Mouse (Mus musculus) heart, embryonic 12.5 days (tissue): ENCODE measurements around the gene Camsap2. TPM values are rescaled to one million over a fixed set of nuclear protein-coding genes. Genes with fewer than 3 reads are reported as not detected.
A peak's percentile ranks its signal among the peaks of the same experiment; 100 is the strongest.

Experiments used
- ATAC-seq: fragments of 200-750 bp; cut with Nextera tagmentation; 2 replicates; pipeline ENCODE4 v1.8.0; 2017; ENCODE audit warnings: moderate TSS enrichment, moderate library complexity; ENCODE audit not compliant: insufficient number of reproducible peaks, low FRiP score
- H3K27ac ChIP-seq: fragments of 300-500 bp; sonication (generic); 2 replicates; pipeline ENCODE4 v1.5.1; 2016; ENCODE audit warnings: mild to moderate bottlenecking, moderate library complexity; ENCODE audit not compliant: poor library complexity, severe bottlenecking
- H3K27me3 ChIP-seq: fragments of 300-500 bp; sonication (generic); replicated peaks from 2 replicates; pipeline ENCODE4 v1.6.1; 2016; ENCODE audit warnings: mild to moderate bottlenecking, moderate library complexity
- H3K36me3 ChIP-seq: fragments of 300-500 bp; sonication (generic); 2 replicates; pipeline ENCODE4 v1.6.1; 2016; ENCODE audit warnings: mild to moderate bottlenecking, moderate library complexity
- H3K4me1 ChIP-seq: fragments of 300-500 bp; sonication (generic); replicated peaks from 2 replicates; pipeline ENCODE4 v1.6.1; 2016; ENCODE audit warnings: mild to moderate bottlenecking
- H3K4me2 ChIP-seq: fragments of 300-500 bp; sonication (generic); 2 replicates; pipeline ENCODE4 v1.6.1; 2016; ENCODE audit warnings: mild to moderate bottlenecking, moderate library complexity
- H3K4me3 ChIP-seq: fragments of 300-500 bp; sonication (generic); 2 replicates; pipeline ENCODE4 v1.5.1; 2016; ENCODE audit warnings: mild to moderate bottlenecking
- H3K9ac ChIP-seq: fragments of 300-500 bp; sonication (generic); 2 replicates; pipeline ENCODE4 v1.6.1; 2016; ENCODE audit warnings: mild to moderate bottlenecking, moderate library complexity
- H3K9me3 ChIP-seq: fragments of 300-500 bp; sonication (generic); replicated peaks from 2 replicates; pipeline ENCODE4 v1.6.1; 2016; ENCODE audit warnings: mild to moderate bottlenecking, moderate library complexity
- WGBS: fragments of 180-500 bp; shearing (Covaris S2); methylation state at CpG from one replicate; pipeline ENCODE4 v1.1.7; 2016; 5-methylcytosine and 5-hydroxymethylcytosine counted together
- polyA plus RNA-seq: library from polyadenylated mRNA; unstranded; fragments of >200 nt; fragmentation: Nextera tagmentation; extraction: Ambion mirVana; gene quantifications from 2 replicates; pipeline ENCODE4 v1.2.1, GENCODE M21; 2016

Gene Camsap2
- polyA plus RNA-seq, 1 experiment from 2014 or later = 11.9 TPM

GRCm38 (mm10) chr1:136363035-136363434, 17.1 kb upstream of the Camsap2 start:
- H3K36me3 ChIP-seq = no peaks in the 10 kb centered on the region
- no peaks in the 10 kb centered on the region for H3K9me3 ChIP-seq
- H3K9ac ChIP-seq = no peak overlapping the region
- H3K27ac ChIP-seq = no peak overlapping the region
- H3K27me3 ChIP-seq = 0 out of 2 replicates have a peak, but pooled peaks cover 3% of the 10 kb centered on the region
- no peak overlapping the region for H3K4me3 ChIP-seq
- WGBS = 62% methylated on average over 6 of the region's 6 CpGs
- peaks cover 11% of the 10 kb centered on the region; the same call in 1 of the 2 replicates for H3K4me1 ChIP-seq
- H3K4me2 ChIP-seq = no peak overlapping the region
- ATAC-seq = no peak

DNA sequence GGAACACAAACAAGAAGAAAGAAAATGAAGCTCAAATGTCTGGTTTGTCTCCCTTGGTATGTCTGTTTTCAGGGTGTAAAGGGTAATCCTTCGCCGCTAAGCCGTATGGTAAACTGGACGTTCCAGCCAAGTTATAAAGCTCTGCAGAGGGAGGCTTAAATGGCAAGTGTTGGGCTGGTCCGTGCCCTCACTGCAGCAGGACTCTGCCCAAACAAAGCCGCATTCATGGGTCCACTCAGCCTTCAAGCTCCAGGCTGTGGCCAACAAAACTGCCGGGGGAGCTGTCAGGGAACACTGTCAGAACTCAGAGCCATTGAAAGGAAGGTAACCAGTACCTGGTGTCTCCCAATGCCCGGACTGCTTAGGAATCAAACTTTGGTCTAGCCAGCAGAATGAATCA, 16.7 kb upstream of the Camsap2 start:
- H3K4me1 ChIP-seq = peaks cover 11% of the 10 kb centered on the region; the same call in 1 of the 2 replicates
- H3K9me3 ChIP-seq = no peaks in the 10 kb centered on the region
- H3K36me3 ChIP-seq = no peaks in the 10 kb centered on the region
- H3K9ac ChIP-seq = no peak overlapping the region
- no peak overlapping the region for H3K4me3 ChIP-seq
- 64% methylated on average over 8 of the region's 8 CpGs for WGBS
- ATAC-seq = no peak
- H3K27me3 ChIP-seq = 0 out of 2 replicates have a peak, but pooled peaks cover 3% of the 10 kb centered on the region
- no peak overlapping the region for H3K27ac ChIP-seq
- H3K4me2 ChIP-seq = no peak overlapping the region

GRCm38 (mm10) chr1:136361373-136361772, 15.5 kb upstream of the Camsap2 start:
- H3K9me3 ChIP-seq = no peaks in the 10 kb centered on the region
- H3K4me2 ChIP-seq = no peak overlapping the region
- H3K36me3 ChIP-seq = no peaks in the 10 kb centered on the region
- H3K9ac ChIP-seq = no peak overlapping the region
- H3K4me1 ChIP-seq = peaks cover 11% of the 10 kb centered on the region; the same call in 1 of the 2 replicates
- 0 out of 2 replicates have a peak, but pooled peaks cover 3% of the 10 kb centered on the region for H3K27me3 ChIP-seq
- H3K4me3 ChIP-seq = no peak overlapping the region
- no peak overlapping the region for H3K27ac ChIP-seq
- no peak for ATAC-seq
- WGBS = 77% methylated on average over 2 of the region's 2 CpGs

DNA sequence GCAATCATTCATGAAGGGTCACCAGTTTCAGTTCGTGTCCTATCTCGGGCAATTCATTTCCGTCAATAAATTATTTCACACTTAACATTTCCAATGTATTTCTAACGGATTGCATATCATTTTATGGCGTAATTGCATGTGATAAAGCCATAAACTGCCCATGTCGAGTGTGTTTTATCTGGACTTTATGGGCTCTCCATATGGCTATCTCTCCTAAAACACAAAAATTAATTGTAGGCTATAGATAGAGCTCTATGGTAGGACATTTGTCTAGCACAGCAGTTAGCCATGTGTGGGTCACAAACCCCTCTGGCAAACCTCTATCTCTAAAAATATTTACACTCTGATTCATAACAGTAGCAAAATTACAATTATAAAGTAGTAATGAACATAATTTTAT, 15.0 kb upstream of the Camsap2 start:
- 65% methylated on average over 6 of the region's 6 CpGs for WGBS

DNA sequence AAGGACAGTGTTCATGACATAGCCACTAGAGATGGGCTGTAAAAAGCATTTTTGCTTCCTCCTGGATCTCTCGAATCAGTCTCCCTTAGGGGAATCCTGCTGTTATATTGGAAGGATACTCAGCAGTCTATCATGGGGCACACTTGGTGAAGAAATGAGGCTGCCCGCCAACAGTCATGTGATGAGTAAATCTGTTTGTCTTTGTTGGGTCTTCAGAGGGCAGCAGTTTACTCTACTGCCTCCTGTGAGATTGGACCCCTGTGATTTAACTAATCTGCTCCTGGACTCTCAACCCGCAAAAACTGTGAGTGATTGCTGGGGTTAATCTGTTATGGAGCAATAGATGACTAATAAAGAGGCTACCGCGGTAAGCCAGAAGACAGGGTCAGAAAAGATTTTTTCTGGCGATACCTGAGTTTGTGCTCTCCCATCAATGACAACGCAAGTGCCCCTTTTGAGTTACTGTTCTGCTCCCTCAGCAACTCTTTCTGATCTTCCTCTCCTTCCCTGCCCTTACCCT, 13.0 kb upstream of the Camsap2 start:
- Histone ChIP-seq H3K27me3 (0 out of 2 replicates have a peak, but pooled peaks cover 3% of the 10 kb centered on the region), H3K9me3 (no peaks in the 10 kb centered on the region), H3K9ac (no peak overlapping the region), H3K4me3 (no peak overlapping the region), H3K4me1 (peaks cover 7% of the 10 kb centered on the region; the same call in 1 of the 2 replicates), H3K27ac (no peak overlapping the region), H3K36me3 (no peaks in the 10 kb centered on the region), H3K4me2 (no peak overlapping the region)
- WGBS = 74% methylated on average over 7 of the region's 7 CpGs
- ATAC-seq = no peak

More for the DNA sequence above, 15.0 kb upstream of the Camsap2 start:
- Histone ChIP-seq H3K27ac (no peak overlapping the region), H3K9ac (no peak overlapping the region), H3K36me3 (no peaks in the 10 kb centered on the region), H3K9me3 (no peaks in the 10 kb centered on the region), H3K4me1 (peaks cover 10% of the 10 kb centered on the region; the same call in 1 of the 2 replicates), H3K27me3 (0 out of 2 replicates have a peak, but pooled peaks cover 3% of the 10 kb centered on the region), H3K4me3 (no peak overlapping the region), H3K4me2 (no peak overlapping the region)
- no peak for ATAC-seq

DNA sequence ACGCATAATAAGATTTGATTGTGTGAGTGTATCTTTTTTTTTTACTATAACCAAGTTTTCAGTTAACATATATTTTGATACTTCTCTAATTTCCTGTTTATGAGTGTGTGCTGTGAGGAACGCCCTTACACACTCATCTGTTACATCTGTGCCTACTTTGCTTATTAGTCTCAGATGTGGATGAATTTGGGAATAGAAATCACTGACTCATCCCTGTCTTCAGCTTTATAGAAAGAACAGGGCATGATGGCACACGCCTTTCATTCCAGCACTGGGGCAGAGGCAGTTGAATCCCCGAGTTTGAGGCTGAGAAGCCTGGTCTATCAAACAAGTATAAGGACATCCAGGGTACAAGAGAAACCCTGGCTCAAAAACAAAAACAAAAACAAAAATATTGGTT, 9.7 kb upstream of the Camsap2 start:
- no peak overlapping the region for H3K9ac ChIP-seq
- H3K4me2 ChIP-seq = no peak overlapping the region
- H3K36me3 ChIP-seq = no peaks in the 10 kb centered on the region
- no peak overlapping the region for H3K27ac ChIP-seq
- no peak for ATAC-seq
- WGBS = 70% methylated on average over 4 of the region's 4 CpGs
- H3K4me3 ChIP-seq = no peak overlapping the region
- no peaks in the 10 kb centered on the region for H3K9me3 ChIP-seq
- no peaks in the 10 kb centered on the region for H3K27me3 ChIP-seq
- 0 out of 2 replicates have a peak, but pooled peaks cover 2% of the 10 kb centered on the region for H3K4me1 ChIP-seq

- Histone ChIP-seq H3K27me3 (no peaks in the 10 kb centered on the region), H3K36me3 (no peaks in the 10 kb centered on the region), H3K4me1 (peaks cover 11% of the 10 kb centered on the region; the same call in 1 of the 2 replicates), H3K4me3 (no peak overlapping the region), H3K9me3 (no peaks in the 10 kb centered on the region), H3K4me2 (no peak overlapping the region), H3K9ac (no peak overlapping the region), H3K27ac (no peak overlapping the region)
- no peak for ATAC-seq
- WGBS = 59% methylated on average over 3 of the region's 3 CpGs
Measured at GRCm38 (mm10) chr1:136350699-136351200, 4.8 kb upstream of the Camsap2 start.

GRCm38 (mm10) chr1:136348137-136348536, 2.2 kb upstream of the Camsap2 start:
- Histone ChIP-seq H3K36me3 (no peaks in the 10 kb centered on the region), H3K27me3 (no peaks in the 10 kb centered on the region), H3K9ac (no peak overlapping the region), H3K9me3 (no peaks in the 10 kb centered on the region), H3K4me2 (no peak overlapping the region), H3K4me1 (peaks cover 22% of the 10 kb centered on the region), H3K27ac (no peak overlapping the region), H3K4me3 (no peak overlapping the region)
- no peak for ATAC-seq
- WGBS = 80% methylated on average over 5 of the region's 5 CpGs

GRCm38 (mm10) chr1:136347140-136347539, 1.2 kb upstream of the Camsap2 start:
- Histone ChIP-seq H3K36me3 (no peaks in the 10 kb centered on the region), H3K27ac (no peak overlapping the region), H3K9me3 (no peaks in the 10 kb centered on the region), H3K4me2 (no peak overlapping the region), H3K27me3 (no peaks in the 10 kb centered on the region), H3K9ac (no peak overlapping the region), H3K4me1 (peaks cover 24% of the 10 kb centered on the region), H3K4me3 (no peak overlapping the region)
- 53% methylated on average over 4 of the region's 4 CpGs for WGBS
- no peak for ATAC-seq

DNA sequence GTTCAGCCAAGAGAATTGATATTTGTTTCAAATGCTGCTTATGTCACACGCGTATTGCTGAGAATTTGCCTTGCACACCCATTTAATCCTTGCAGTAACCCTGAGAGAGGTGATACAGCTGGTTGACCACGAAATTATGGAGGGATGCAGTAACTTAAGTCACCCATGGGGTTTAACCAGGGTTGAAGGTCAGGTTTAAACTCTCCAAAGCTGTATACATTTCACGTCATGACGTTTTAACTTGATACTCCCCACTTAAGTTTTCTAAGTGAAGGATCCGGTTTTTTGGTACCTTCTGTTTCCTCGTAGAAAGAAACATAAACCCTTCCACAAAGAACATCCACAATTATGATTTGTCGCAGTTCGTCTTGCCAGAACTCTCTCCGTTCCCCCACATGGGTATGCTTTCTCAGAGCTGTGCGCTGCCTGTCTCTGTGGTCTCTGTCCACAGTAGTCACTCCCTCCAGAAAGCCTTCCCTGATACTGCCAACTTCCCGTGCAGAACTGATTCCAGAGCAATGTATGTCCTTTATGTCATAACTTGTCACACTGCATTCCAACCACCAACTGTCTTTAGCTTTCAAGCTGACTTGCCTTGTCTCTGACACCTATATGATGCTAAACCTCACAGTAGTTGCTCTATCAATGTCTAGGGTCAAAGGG, 600 bp upstream of the Camsap2 start:
- Histone ChIP-seq H3K9ac (peak overlapping the region; percentile 99), H3K4me3 (peak overlapping the region; percentile 99), H3K36me3 (no peaks in the 10 kb centered on the region), H3K4me1 (peaks cover 24% of the 10 kb centered on the region), H3K4me2 (peak overlapping the region; percentile 92), H3K27me3 (no peaks in the 10 kb centered on the region), H3K27ac (peak overlapping the region; percentile 96; the same call in 1 of the 2 replicates), H3K9me3 (no peaks in the 10 kb centered on the region)
- 7% methylated on average over 12 of the region's 12 CpGs for WGBS
- ATAC-seq = no peak

DNA sequence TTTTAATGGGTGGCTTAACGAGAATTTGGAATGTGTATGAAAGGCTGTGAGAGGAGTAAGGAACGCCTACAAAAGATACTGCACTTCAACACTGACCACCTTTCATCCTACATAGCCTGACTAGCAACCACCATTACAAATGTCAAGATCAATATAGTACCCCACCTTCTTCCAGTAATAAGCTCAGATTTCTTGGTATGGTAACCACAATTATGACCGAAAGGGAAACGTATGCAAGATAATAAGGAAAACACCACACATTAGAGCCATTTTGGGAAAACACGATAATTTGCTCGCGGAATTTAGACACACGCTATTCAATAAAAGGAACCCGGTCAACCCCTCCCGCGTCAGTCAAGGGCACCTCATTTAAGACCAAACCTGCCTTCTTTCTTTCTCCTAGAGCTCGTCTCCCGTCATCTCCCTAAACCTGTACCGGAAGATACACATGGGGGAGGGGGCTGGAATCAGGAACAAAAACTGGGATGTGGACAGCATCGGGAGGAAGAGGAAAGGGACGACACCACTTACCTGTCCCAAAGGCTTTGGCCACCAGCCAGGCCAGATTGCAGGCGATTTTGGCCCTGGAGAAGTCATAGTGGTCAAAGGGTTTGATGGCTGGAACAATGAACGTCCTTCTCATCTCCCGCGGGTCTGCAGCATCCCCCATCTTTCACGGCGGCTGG, 993 bp downstream of the Camsap2 start:
- H3K4me2 ChIP-seq = peak overlapping the region; percentile 92

More for the DNA sequence above, 993 bp downstream of the Camsap2 start:
- 1% methylated on average over 22 of the region's 22 CpGs for WGBS
- Histone ChIP-seq H3K4me1 (peaks cover 21% of the 10 kb centered on the region), H3K27ac (peak overlapping the region; percentile 96), H3K36me3 (peaks cover 10% of the 10 kb centered on the region; the same call in 1 of the 2 replicates), H3K4me3 (peak overlapping the region; percentile 99), H3K9ac (peak overlapping the region; percentile 99), H3K27me3 (no peaks in the 10 kb centered on the region), H3K9me3 (no peaks in the 10 kb centered on the region)
- ATAC-seq = 0 out of 2 replicates have a peak, but pooled peaks have one; percentile 3
